Mouse (Mus musculus): ENCODE results near the gene Hdac4. TPM values are rescaled to one million over a fixed set of nuclear protein-coding genes. Genes with fewer than 3 reads are reported as not detected.

Gene Hdac4
- polyA plus RNA-seq, 1 experiment = 21.2 TPM

DNA sequence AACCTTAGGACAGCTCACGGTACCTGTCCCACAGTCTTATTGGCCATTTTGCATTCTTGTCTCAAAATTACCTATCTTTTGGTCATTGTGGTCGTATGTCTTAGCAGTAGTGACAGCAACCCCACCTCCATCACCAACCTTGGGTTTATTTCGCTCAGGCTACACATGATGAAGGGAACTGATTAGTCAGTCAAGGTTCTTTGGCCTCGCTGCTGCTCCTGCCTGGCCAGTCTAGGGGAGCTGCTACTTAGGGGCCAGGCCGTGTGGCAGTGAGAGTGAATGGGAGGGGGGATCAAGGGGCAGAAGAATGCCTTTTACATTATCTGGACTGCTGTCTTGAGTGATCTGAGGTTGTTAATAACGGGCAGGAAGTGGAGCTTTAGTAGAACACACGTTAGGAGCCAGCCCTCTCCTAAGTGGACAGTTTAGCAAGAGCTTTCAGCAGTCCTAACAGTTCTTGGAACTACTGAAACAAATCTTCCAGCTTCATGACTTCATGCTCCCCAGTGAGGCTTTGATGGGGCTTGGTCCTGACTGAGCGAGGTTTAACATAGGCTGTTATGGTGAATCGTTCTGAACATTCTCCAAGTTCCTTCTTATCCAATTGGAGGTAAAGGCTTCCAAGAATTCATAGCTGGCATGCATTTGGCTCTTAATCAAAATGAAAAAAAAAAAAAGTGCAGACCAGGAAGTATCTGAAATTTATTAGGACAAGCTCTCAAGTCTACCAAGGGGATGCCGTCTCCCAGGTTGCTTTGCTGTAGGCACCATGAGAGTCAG is 267.8 kb downstream of the Hdac4 start:
- TF ChIP-seq TCF3 (IDR thresholded peaks at IDR 0.05; ENCODE audit: insufficient read length, low read depth) (no peak), USF1 (IDR thresholded peaks at IDR 0.05; ENCODE audit: low read depth) (no peak), TCF12 (IDR thresholded peaks at IDR 0.05; ENCODE audit: insufficient read depth, poor library complexity, severe bottlenecking) (no peak), SRF (IDR thresholded peaks at IDR 0.05; ENCODE audit: control insufficient read depth, insufficient read length, low read depth) (no peak), MYOG (IDR thresholded peaks at IDR 0.05; ENCODE audit: control insufficient read depth in 1 of 3, insufficient read depth in 1 of 3, insufficient read length in 2 of 3, low read depth in 2 of 3) (no peak), E2F4 (IDR thresholded peaks at IDR 0.05; ENCODE audit: insufficient read depth) (no peak), POLR2A (IDR thresholded peaks at IDR 0.05; ENCODE audit: insufficient read length, low read depth) (no peak)
- Histone ChIP-seq H3K4me2 (ENCODE audit: low read depth) (no peak overlapping the region), H3K36me3 (ENCODE audit: control insufficient read depth, insufficient read depth) (peaks cover 3% of the 10 kb centered on the region), H3K27me3 (ENCODE audit: control insufficient read depth, insufficient read depth, insufficient read length) (no peaks in the 10 kb centered on the region), H3K4me3 (no peak overlapping the region), H3ac (ENCODE audit: control insufficient read depth, insufficient read length) (no peak overlapping the region), H3K79me2 (ENCODE audit: control insufficient read depth, insufficient read depth) (no peaks in the 10 kb centered on the region)

- no peak overlapping the region for H3ac ChIP-seq (ENCODE audit: control insufficient read depth, insufficient read length)
- H3K4me2 ChIP-seq (ENCODE audit: low read depth) = no peak overlapping the region
- H3K36me3 ChIP-seq (ENCODE audit: control insufficient read depth, insufficient read depth) = no peaks in the 10 kb centered on the region
- no peaks in the 10 kb centered on the region for H3K27me3 ChIP-seq (ENCODE audit: control insufficient read depth, insufficient read depth, insufficient read length)
- no peak overlapping the region for H3K4me3 ChIP-seq
- TF ChIP-seq POLR2A (IDR thresholded peaks at IDR 0.05; ENCODE audit: insufficient read length, low read depth) (no peak), POLR2AphosphoS2 (IDR thresholded peaks at IDR 0.05; ENCODE audit: insufficient read length, low read depth) (peak; percentile 45), MYOG (IDR thresholded peaks at IDR 0.05; ENCODE audit: control insufficient read depth in 1 of 3, insufficient read depth in 1 of 3, insufficient read length in 2 of 3, low read depth in 2 of 3) (no peak), TCF12 (IDR thresholded peaks at IDR 0.05; ENCODE audit: insufficient read depth, poor library complexity, severe bottlenecking) (no peak), MYOD1 (IDR thresholded peaks at IDR 0.05; ENCODE audit: control insufficient read depth in 1 of 3, insufficient read length in 2 of 3, low read depth in 2 of 3) (no peak)
- no peaks in the 10 kb centered on the region for H3K79me2 ChIP-seq (ENCODE audit: control insufficient read depth, insufficient read depth)
Measured at GRCm38 (mm10) chr1:91923567-91923966, 271.9 kb downstream of the Hdac4 start.

DNA sequence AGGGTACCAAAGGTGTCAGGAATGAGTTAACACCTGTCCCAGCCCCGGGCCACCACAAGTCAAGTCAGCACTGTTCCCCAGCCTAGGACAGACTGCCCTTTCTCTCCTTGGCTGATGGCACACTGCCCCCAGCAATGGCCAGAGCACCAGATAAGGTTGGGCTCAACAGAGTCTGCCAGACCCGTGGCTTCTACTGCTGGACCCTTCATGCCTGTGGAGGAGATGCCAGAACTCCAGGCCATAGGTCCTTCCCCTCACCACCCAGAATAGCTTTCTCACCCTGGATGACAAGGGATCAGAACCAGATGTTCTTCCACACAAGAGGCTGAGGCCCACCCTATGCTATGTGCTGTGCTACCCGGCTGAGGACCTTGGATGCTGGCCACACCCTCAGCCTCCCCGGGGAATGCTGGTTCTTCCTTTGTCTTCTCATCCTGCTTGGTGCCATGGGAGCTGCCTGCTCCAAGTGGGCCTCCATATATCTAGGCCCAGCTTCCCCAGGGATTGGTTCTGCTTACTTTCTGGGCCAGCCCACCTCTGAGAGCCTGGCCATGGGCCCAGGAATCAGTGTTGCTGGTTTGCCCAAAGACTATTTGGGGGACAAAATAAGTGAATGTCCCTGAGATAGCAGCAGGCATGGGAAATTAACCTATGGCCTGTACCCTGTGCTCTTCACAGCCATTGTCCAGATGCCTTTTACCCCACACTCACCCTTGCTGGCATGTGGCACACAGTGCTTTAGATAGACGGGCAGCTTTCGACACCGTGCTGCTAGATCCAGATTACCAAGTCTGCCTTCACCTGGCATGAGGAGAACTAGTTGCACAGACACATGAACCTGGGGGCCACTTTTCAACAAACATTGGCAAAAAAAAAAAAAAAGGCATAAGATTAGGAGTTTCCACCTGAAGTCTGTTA is 273.0 kb downstream of the Hdac4 start:
- Histone ChIP-seq H3ac (ENCODE audit: control insufficient read depth, insufficient read length) (no peak overlapping the region), H3K4me3 (no peak overlapping the region), H3K36me3 (ENCODE audit: control insufficient read depth, insufficient read depth) (no peaks in the 10 kb centered on the region), H3K27me3 (ENCODE audit: control insufficient read depth, insufficient read depth, insufficient read length) (no peaks in the 10 kb centered on the region), H3K4me2 (ENCODE audit: low read depth) (no peak overlapping the region), H3K79me2 (ENCODE audit: control insufficient read depth, insufficient read depth) (no peaks in the 10 kb centered on the region)
- TF ChIP-seq POLR2A (IDR thresholded peaks at IDR 0.05; ENCODE audit: insufficient read length, low read depth) = no peak
- TF ChIP-seq CEBPB (IDR thresholded peaks at IDR 0.05; ENCODE audit: insufficient read depth, poor library complexity, severe bottlenecking) = no peak
- TF ChIP-seq E2F4 (IDR thresholded peaks at IDR 0.05; ENCODE audit: insufficient read depth) = no peak
- no peak for TF ChIP-seq POLR2AphosphoS2 (IDR thresholded peaks at IDR 0.05; ENCODE audit: insufficient read length, low read depth)

DNA sequence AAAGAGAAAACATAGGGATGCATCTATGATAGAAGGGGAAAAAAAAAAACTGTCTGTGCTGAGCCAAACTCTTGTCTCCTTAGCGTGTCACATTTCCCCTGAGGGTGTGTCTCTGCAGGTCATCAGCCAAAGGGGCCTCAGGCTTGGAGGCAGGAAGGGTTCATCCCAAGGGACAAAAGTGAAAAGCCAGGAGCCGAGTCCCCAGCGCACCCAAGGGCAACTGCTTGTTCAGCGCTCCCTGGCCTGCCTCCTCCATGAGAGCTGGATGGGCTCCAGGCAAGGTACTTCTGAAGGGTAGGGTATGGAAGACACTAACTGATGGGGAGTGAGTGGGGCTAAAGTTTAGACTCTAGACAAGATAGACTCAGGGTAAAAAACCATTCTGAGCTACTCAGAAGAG is 273.8 kb downstream of the Hdac4 start:
- H3K27me3 ChIP-seq (ENCODE audit: control insufficient read depth, insufficient read depth, insufficient read length) = no peaks in the 10 kb centered on the region
- no peaks in the 10 kb centered on the region for H3K79me2 ChIP-seq (ENCODE audit: control insufficient read depth, insufficient read depth)
- no peak overlapping the region for H3K4me3 ChIP-seq
- TF ChIP-seq MAX (IDR thresholded peaks at IDR 0.05; ENCODE audit: low read depth) (no peak), SRF (IDR thresholded peaks at IDR 0.05; ENCODE audit: control insufficient read depth, insufficient read length, low read depth) (no peak), TCF12 (IDR thresholded peaks at IDR 0.05; ENCODE audit: insufficient read depth, poor library complexity, severe bottlenecking) (no peak), MYOD1 (IDR thresholded peaks at IDR 0.05; ENCODE audit: control insufficient read depth in 1 of 3, insufficient read length in 2 of 3, low read depth in 2 of 3) (no peak)
- no peak overlapping the region for H3ac ChIP-seq (ENCODE audit: control insufficient read depth, insufficient read length)
- no peaks in the 10 kb centered on the region for H3K36me3 ChIP-seq (ENCODE audit: control insufficient read depth, insufficient read depth)
- H3K4me2 ChIP-seq (ENCODE audit: low read depth) = no peak overlapping the region

- H3K79me2 ChIP-seq (ENCODE audit: control insufficient read depth, insufficient read depth) = no peaks in the 10 kb centered on the region
- H3ac ChIP-seq (ENCODE audit: control insufficient read depth, insufficient read length) = no peak overlapping the region
- no peak overlapping the region for H3K4me2 ChIP-seq (ENCODE audit: low read depth)
- no peaks in the 10 kb centered on the region for H3K36me3 ChIP-seq (ENCODE audit: control insufficient read depth, insufficient read depth)
- TF ChIP-seq MYOD1 (IDR thresholded peaks at IDR 0.05; ENCODE audit: control insufficient read depth in 1 of 3, insufficient read length in 2 of 3, low read depth in 2 of 3) (no peak), MYOG (IDR thresholded peaks at IDR 0.05; ENCODE audit: control insufficient read depth in 1 of 3, insufficient read depth in 1 of 3, insufficient read length in 2 of 3, low read depth in 2 of 3) (no peak), REST (IDR thresholded peaks at IDR 0.05; ENCODE audit: insufficient read depth, insufficient read length) (no peak), USF1 (IDR thresholded peaks at IDR 0.05; ENCODE audit: low read depth) (no peak), MAX (IDR thresholded peaks at IDR 0.05; ENCODE audit: low read depth) (no peak), CEBPB (IDR thresholded peaks at IDR 0.05; ENCODE audit: insufficient read depth, poor library complexity, severe bottlenecking) (no peak)
- no peaks in the 10 kb centered on the region for H3K27me3 ChIP-seq (ENCODE audit: control insufficient read depth, insufficient read depth, insufficient read length)
- H3K4me3 ChIP-seq = no peak overlapping the region
Measured at GRCm38 (mm10) chr1:91921279-91921678, 274.2 kb downstream of the Hdac4 start.

Measured in myocyte (in vitro differentiated cells).